Mouse (Mus musculus): Measurements from ENCODE around the gene Ctbp2. TPM values are rescaled to one million over a fixed set of nuclear protein-coding genes. Genes with fewer than 3 reads are reported as not detected.

Gene Ctbp2
- total and polyA plus RNA-seq, 3 experiments: 74.9 to 90.7 TPM; not detected in 1

DNA sequence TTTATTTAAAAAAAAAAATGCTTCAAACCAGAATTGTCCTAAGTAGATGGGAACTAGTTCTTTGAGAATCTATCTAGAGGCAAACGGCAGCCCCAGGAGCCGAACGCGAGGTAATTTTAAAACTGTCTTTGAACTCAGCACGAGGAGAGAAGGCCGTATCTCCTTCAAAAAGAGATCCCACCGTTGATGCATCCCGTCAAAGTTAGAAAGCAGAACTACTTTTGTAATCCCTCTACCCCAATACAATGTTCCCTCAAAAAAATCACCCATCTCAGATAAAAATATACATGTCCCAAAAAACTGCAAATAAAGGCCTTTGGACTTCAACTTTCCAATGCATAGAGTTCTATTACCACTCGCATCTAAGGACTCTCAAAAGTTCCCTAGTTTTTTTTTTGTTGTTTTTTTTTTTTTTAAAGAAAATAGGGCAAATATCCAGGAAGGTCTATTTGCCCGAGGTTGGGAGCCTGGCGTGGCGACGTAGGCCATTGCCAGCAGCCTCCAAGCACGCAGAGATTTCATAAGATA, 3.0 kb downstream of the Ctbp2 start:
- no peaks in the 10 kb centered on the region for H3K9me3 ChIP-seq (replicated peaks; ENCODE audit: insufficient read depth, low read length)
- DNase-seq (ENCODE audit: low read depth, low spot score): peak; percentile 63
- TF ChIP-seq EP300 (IDR thresholded peaks at IDR 0.05; ENCODE audit: low read depth in 1 of 2, low read length in 2 of 2) (peak in 1 of 2 experiments; percentile 47; a peak in 2 of 4 replicates), SIN3A (IDR thresholded peaks at IDR 0.05; ENCODE audit: low read length) (peak; percentile 55), JUND (IDR thresholded peaks at IDR 0.05; ENCODE audit: low read depth, low read length) (no peak), HCFC1 (IDR thresholded peaks at IDR 0.05; ENCODE audit: low read depth, low read length) (no peak), TBP (IDR thresholded peaks at IDR 0.05; ENCODE audit: low read depth, low read length) (no peak), MAZ (IDR thresholded peaks at IDR 0.05; ENCODE audit: low read depth, low read length) (0 out of 2 replicates have a peak, but pooled peaks have one; percentile 1), POLR2AphosphoS5 (IDR thresholded peaks at IDR 0.05; ENCODE audit: borderline replicate concordance, low read depth, low read length) (no peak), MEF2A (IDR thresholded peaks at IDR 0.05; ENCODE audit: extremely low read depth, insufficient replicate concordance, low read depth, low read length, poor library complexity, severe bottlenecking) (no peak), USF1 (IDR thresholded peaks at IDR 0.05; ENCODE audit: low read depth, low read length) (no peak), RCOR1 (IDR thresholded peaks at IDR 0.05; ENCODE audit: low read depth, low read length) (peak; percentile 41; the same call in 1 of the 2 replicates), ZNF384 (IDR thresholded peaks at IDR 0.05; ENCODE audit: low read depth, low read length) (peak; percentile 73), MYC (IDR thresholded peaks at IDR 0.05; ENCODE audit: low read depth, low read length) (peak; percentile 72; the same call in 1 of the 2 replicates), MAX (IDR thresholded peaks at IDR 0.05; ENCODE audit: low read length) (peak; percentile 61), ZMIZ1 (IDR thresholded peaks at IDR 0.05; ENCODE audit: low read depth, low read length) (no peak), MXI1 (IDR thresholded peaks at IDR 0.05; ENCODE audit: low read depth, low read length) (peak; percentile 42), E2F4 (IDR thresholded peaks at IDR 0.05; ENCODE audit: borderline replicate concordance, low read depth, low read length) (no peak), CHD1 (IDR thresholded peaks at IDR 0.05; ENCODE audit: low read depth, low read length) (peak; percentile 79; the same call in 1 of the 2 replicates), NELFE (IDR thresholded peaks at IDR 0.05; ENCODE audit: low read depth, low read length) (0 out of 2 replicates have a peak, but pooled peaks have one; percentile 3)
- peak overlapping the region; percentile 60 for H3K27ac ChIP-seq (ENCODE audit: control insufficient read depth, low read depth, low read length)
- peaks cover 66% of the 10 kb centered on the region for H3K79me2 ChIP-seq (ENCODE audit: control insufficient read depth, insufficient read depth, low read length, poor library complexity)
- peak overlapping the region; percentile 97 for H3K4me3 ChIP-seq (ENCODE audit: control insufficient read depth in 1 of 2, insufficient read depth in 1 of 2, low read depth in 2 of 2, low read length in 2 of 2)
- H3K4me1 ChIP-seq (ENCODE audit: control insufficient read depth in 1 of 2, insufficient read depth in 2 of 2, low read length in 2 of 2): peaks cover 0 to 12% of the 10 kb centered on the region in 2 experiments; a peak in 3 of 4 replicates
- no peaks in the 10 kb centered on the region for H3K27me3 ChIP-seq (ENCODE audit: control insufficient read depth in 1 of 2, insufficient read depth in 2 of 2, low read length in 2 of 2)
- peaks cover 2 to 17% of the 10 kb centered on the region in 2 experiments; a peak in 3 of 4 replicates for H3K36me3 ChIP-seq (ENCODE audit: control insufficient read depth in 1 of 2, insufficient read depth in 2 of 2, low read length in 2 of 2)
- peak overlapping the region; percentile 78 for H3K9ac ChIP-seq (ENCODE audit: control insufficient read depth, low read depth, low read length, poor library complexity, severe bottlenecking)

DNA sequence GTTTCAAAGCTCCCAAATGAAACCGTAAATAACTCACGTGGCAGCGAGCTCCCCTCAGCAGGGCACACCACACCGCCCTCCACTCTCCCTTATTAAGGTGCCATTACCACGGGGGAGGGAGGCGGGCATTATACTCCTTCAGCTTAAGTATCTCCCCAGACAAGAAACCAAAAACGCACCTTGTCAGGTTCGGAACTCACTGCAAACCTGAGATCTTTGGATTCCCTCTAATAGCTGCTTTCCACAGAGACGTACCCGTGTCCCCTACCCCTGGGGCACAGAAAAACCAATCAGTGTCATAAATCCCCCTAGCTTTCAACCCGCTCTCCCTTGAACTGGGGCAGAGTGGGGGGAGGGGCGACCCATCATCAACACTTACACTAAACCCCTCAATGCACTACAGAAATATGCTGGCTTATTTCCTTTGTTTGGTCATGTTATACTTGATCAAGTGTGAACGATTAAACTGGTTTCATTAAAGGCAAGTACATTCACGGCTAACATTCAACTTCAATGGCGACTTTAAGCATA, 3.9 kb downstream of the Ctbp2 start:
- Histone ChIP-seq H3K9ac (ENCODE audit: control insufficient read depth, low read depth, low read length, poor library complexity, severe bottlenecking) (no peak overlapping the region; the same call in 1 of the 2 replicates), H3K36me3 (ENCODE audit: control insufficient read depth in 1 of 2, insufficient read depth in 2 of 2, low read length in 2 of 2) (peaks cover 2 to 14% of the 10 kb centered on the region in 2 experiments; a peak in 3 of 4 replicates), H3K4me1 (ENCODE audit: control insufficient read depth in 1 of 2, insufficient read depth in 2 of 2, low read length in 2 of 2) (peaks cover 0 to 9% of the 10 kb centered on the region in 2 experiments; a peak in 3 of 4 replicates), H3K27ac (ENCODE audit: control insufficient read depth, low read depth, low read length) (no peak overlapping the region), H3K27me3 (ENCODE audit: control insufficient read depth in 1 of 2, insufficient read depth in 2 of 2, low read length in 2 of 2) (no peaks in the 10 kb centered on the region), H3K9me3 (replicated peaks; ENCODE audit: insufficient read depth, low read length) (no peaks in the 10 kb centered on the region), H3K4me3 (ENCODE audit: control insufficient read depth in 1 of 2, insufficient read depth in 1 of 2, low read depth in 2 of 2, low read length in 2 of 2) (peak overlapping the region in 1 of 2 experiments; percentile 97; a peak in 2 of 4 replicates), H3K79me2 (ENCODE audit: control insufficient read depth, insufficient read depth, low read length, poor library complexity) (peaks cover 72% of the 10 kb centered on the region)
- TF ChIP-seq TCF12 (IDR thresholded peaks at IDR 0.05; ENCODE audit: low read depth, low read length) (no peak), USF2 (IDR thresholded peaks at IDR 0.05; ENCODE audit: borderline replicate concordance in 1 of 2, insufficient read depth in 1 of 2, low read depth in 1 of 2, low read length in 2 of 2) (no peak), SIN3A (IDR thresholded peaks at IDR 0.05; ENCODE audit: low read length) (no peak), KAT2A (conservative IDR thresholded peaks at IDR 0.05; ENCODE audit: low read depth, low read length) (no peak), EP300 (IDR thresholded peaks at IDR 0.05; ENCODE audit: low read depth in 1 of 2, low read length in 2 of 2) (no peak), UBTF (IDR thresholded peaks at IDR 0.05; ENCODE audit: borderline replicate concordance, insufficient read depth, low read depth, low read length) (no peak), POLR2AphosphoS2 (IDR thresholded peaks at IDR 0.05; ENCODE audit: low read length) (no peak), TBP (IDR thresholded peaks at IDR 0.05; ENCODE audit: low read depth, low read length) (no peak), RAD21 (IDR thresholded peaks at IDR 0.05; ENCODE audit: low read depth, low read length) (no peak), NRF1 (IDR thresholded peaks at IDR 0.05; ENCODE audit: insufficient read depth, low read depth, low read length, poor library complexity, severe bottlenecking) (no peak), MYB (IDR thresholded peaks at IDR 0.05; ENCODE audit: low read depth, low read length) (no peak), E2F4 (IDR thresholded peaks at IDR 0.05; ENCODE audit: borderline replicate concordance, low read depth, low read length) (no peak), GABPA (IDR thresholded peaks at IDR 0.05; ENCODE audit: low read depth, low read length) (no peak), MEF2A (IDR thresholded peaks at IDR 0.05; ENCODE audit: extremely low read depth, insufficient replicate concordance, low read depth, low read length, poor library complexity, severe bottlenecking) (no peak), RCOR1 (IDR thresholded peaks at IDR 0.05; ENCODE audit: low read depth, low read length) (no peak), MAZ (IDR thresholded peaks at IDR 0.05; ENCODE audit: low read depth, low read length) (no peak)
- DNase-seq (ENCODE audit: low read depth, low spot score): no peak
